8 mouse cellular contexts compared by ENCODE assay signal in the genomic region with DNA sequence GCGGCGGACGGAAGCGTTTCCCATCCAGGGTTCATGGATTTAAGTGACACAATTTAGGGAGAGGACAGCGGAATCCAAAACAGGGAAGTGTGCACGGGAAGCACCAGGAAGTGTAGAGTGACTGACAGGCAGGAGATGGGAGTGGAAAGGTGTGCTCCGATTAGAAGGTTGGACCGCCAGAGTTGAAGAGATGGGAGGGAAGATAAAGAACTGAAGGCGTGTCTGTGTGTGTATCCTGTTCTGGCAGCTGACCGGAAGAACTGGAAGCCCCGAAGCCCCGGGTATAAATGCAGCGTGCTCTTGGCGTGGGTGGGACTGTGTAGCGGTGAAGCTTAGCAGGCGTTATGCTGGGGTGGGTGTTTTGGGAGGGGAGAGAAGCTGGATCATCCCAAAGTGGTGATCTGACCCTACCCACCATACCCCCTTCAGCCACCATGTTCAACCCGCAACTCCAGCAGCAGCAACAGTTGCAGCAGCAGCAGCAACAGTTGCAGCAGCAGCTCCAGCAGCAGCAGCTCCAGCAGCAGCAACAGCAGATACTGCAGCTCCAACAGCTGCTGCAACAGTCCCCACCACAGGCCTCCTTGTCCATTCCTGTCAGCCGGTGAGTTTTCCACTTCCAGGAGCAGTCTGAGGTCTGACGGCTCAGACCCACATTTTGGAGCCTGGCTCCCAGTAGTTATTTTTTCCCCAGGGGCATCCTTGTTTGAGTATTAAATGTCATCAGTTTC. TPM values are rescaled to one million over a fixed set of nuclear protein-coding genes. Genes with fewer than 3 reads are reported as not detected.
DNase-seq lines count a peak whose midpoint lies in the region; ATAC-seq and TF ChIP-seq lines count a peak whose summit lies in the region.

No protein-coding gene starts in this region.

- 9% methylated on average over 19 of the region's 19 CpGs for WGBS in intestine, embryonic 15.5 days
- WGBS in stomach, postnatal 0 days = 6% methylated on average over 19 of the region's 19 CpGs

- H3K27me3 ChIP-seq in intestine, embryonic 15.5 days (replicated peaks) = no peaks in the 10 kb centered on the region
- H3K27me3 ChIP-seq in stomach, postnatal 0 days (ENCODE audit: control insufficient read depth, insufficient read depth, low read length) = no peaks in the 10 kb centered on the region

- H3K4me3 ChIP-seq in ES-E14 (ENCODE audit: insufficient read depth in 1 of 2, low read depth in 1 of 2, low read length in 2 of 2, poor library complexity in 1 of 2, severe bottlenecking in 1 of 2) = peak overlapping the region; percentile 67 to 79
- peak overlapping the region; percentile 76 for H3K4me3 ChIP-seq in intestine, embryonic 15.5 days (replicated peaks)
- peak overlapping the region; percentile 66 for H3K4me3 ChIP-seq in stomach, postnatal 0 days (ENCODE audit: low read depth, low read length)

- TF ChIP-seq EP300 in stomach, postnatal 0 days (optimal IDR thresholded peaks at IDR 0.05) = no peak

- peak; percentile 46 for DNase-seq in adrenal gland, postnatal 10 days
- no peak for DNase-seq in adrenal gland, adult (ENCODE audit: inconsistent age in 2 of 2, low spot score in 1 of 2)
- DNase-seq in ES-E14 (ENCODE audit: low read depth, low spot score) = no peak
- peak; percentile 66 for DNase-seq in lung, postnatal 10 days
- no peak for DNase-seq in stomach, postnatal 0 days (ENCODE audit: low spot score)
- DNase-seq in gastrocnemius, adult 18-20 months (ENCODE audit: low spot score) = no peak

- H3K27ac ChIP-seq in ES-E14 (ENCODE audit: insufficient read depth, low read depth, low read length, poor library complexity, severe bottlenecking) = no peak overlapping the region
- H3K27ac ChIP-seq in intestine, embryonic 15.5 days = peak overlapping the region; percentile 95
- peak overlapping the region; percentile 94 for H3K27ac ChIP-seq in stomach, postnatal 0 days (replicated peaks)

- peaks cover 0 to 2% of the 10 kb centered on the region in 2 experiments; a peak in 1 of 4 replicates for H3K4me1 ChIP-seq in ES-E14 (ENCODE audit: control insufficient read depth in 2 of 2, insufficient read depth in 2 of 2, low read length in 2 of 2, poor library complexity in 1 of 2)
- peaks cover 23% of the 10 kb centered on the region for H3K4me1 ChIP-seq in intestine, embryonic 15.5 days (replicated peaks)
- H3K4me1 ChIP-seq in stomach, postnatal 0 days (replicated peaks; ENCODE audit: control insufficient read depth, insufficient read depth) = 0 out of 2 replicates have a peak, but pooled peaks cover 5% of the 10 kb centered on the region

- no peaks in the 10 kb centered on the region for H3K9me3 ChIP-seq in ES-E14 (ENCODE audit: control insufficient read depth, insufficient read depth, low read depth, low read length)
- H3K9me3 ChIP-seq in intestine, embryonic 15.5 days = no peaks in the 10 kb centered on the region
- no peaks in the 10 kb centered on the region for H3K9me3 ChIP-seq in stomach, postnatal 0 days (ENCODE audit: control insufficient read depth, low read length)

- H3K36me3 ChIP-seq in ES-E14 (ENCODE audit: control insufficient read depth, insufficient read depth, low read length, poor library complexity, severe bottlenecking) = peaks cover 2% of the 10 kb centered on the region; the same call in 1 of the 2 replicates
- H3K36me3 ChIP-seq in intestine, embryonic 15.5 days = peaks cover 16% of the 10 kb centered on the region; the same call in 1 of the 2 replicates
- H3K36me3 ChIP-seq in stomach, postnatal 0 days (ENCODE audit: control insufficient read depth, insufficient read depth, low read length) = peaks cover 2% of the 10 kb centered on the region; the same call in 1 of the 2 replicates

- TF ChIP-seq CTCF in stomach, postnatal 0 days (IDR thresholded peaks at IDR 0.05; ENCODE audit: low read depth) = no peak

- ATAC-seq in erythroblast, adult 5-6 weeks (replicated peaks; ENCODE audit: low FRiP score, poor library complexity, severe bottlenecking) = peak; percentile 40
- ATAC-seq in intestine, embryonic 15.5 days = peak; percentile 75
- ATAC-seq in stomach, postnatal 0 days (ENCODE audit: low FRiP score, low TSS enrichment) = peak; percentile 34

- peak overlapping the region; percentile 85 for H3K4me2 ChIP-seq in intestine, embryonic 15.5 days (replicated peaks)
- H3K4me2 ChIP-seq in stomach, postnatal 0 days (replicated peaks; ENCODE audit: low read depth) = peak overlapping the region; percentile 79

- in situ Hi-C loops in ES-E14 (cut with MboI; ENCODE audit: low sequenced_read_pairs in 2 of 2, unreplicated experiment in 2 of 2) = no loop called here

- H3K9ac ChIP-seq in ES-E14 (ENCODE audit: insufficient read depth, low read depth, low read length, poor library complexity, severe bottlenecking) = peak overlapping the region; percentile 56
- peak overlapping the region; percentile 82 for H3K9ac ChIP-seq in intestine, embryonic 15.5 days
- H3K9ac ChIP-seq in stomach, postnatal 0 days (ENCODE audit: low read length) = peak overlapping the region; percentile 84

TF ChIP-seq in ES-E14, 5 proteins besides CTCF, POLR2A, EP300 and RAD21:
- 0 out of 2 replicates have a peak, but pooled peaks have one; percentile 2 for TF ChIP-seq HCFC1 (IDR thresholded peaks at IDR 0.05; ENCODE audit: borderline replicate concordance, insufficient read depth, low read length)
- TF ChIP-seq ZC3H11A (IDR thresholded peaks at IDR 0.05; ENCODE audit: borderline replicate concordance, low read depth, low read length) = no peak
- TF ChIP-seq CHD2 (IDR thresholded peaks at IDR 0.05; ENCODE audit: low read depth, low read length) = no peak

RNA-seq across cellular contexts. Expression of a gene that starts 10.4 kb away (rescaled TPM):
- 10 to 100 TPM; 15.8 to 23.8 TPM for total RNA-seq in adrenal gland, postnatal 10 days (2021)
- 1.5 and 2.5 TPM in 2 replicates for total RNA-seq in ES-E14 (2012; rRNA removed)
- not detected in 2 replicates for total RNA-seq in erythroblast, adult 5-6 weeks (2015; ENCODE audit: low replicate concordance)
- not detected in 2 replicates for total RNA-seq in erythroblast, adult 5-6 weeks (2017; ENCODE audit: low replicate concordance)
- polyA plus RNA-seq in intestine, embryonic 15.5 days (2015; fragmentation: Nextera tagmentation; extraction: Ambion mirVana) = 12.2 and 16.4 TPM in 2 replicates
- 5.6 and 6.2 TPM in 2 replicates for polyA plus RNA-seq in stomach, postnatal 0 days (2015; fragmentation: Nextera tagmentation; extraction: Ambion mirVana)
- 1 to 10 TPM; 3.5 to 5.3 TPM for total RNA-seq in gastrocnemius, adult 18-20 months (2021)

RNA-seq across cellular contexts. Expression of a gene that starts 11.4 kb away (rescaled TPM):
- 10 to 100 TPM; 49.0 to 63.5 TPM for total RNA-seq in adrenal gland, postnatal 10 days (2021)
- 13.6 and 18.7 TPM in 2 replicates for total RNA-seq in ES-E14 (2012; rRNA removed)
- 18.6 and 38.2 TPM in 2 replicates for total RNA-seq in erythroblast, adult 5-6 weeks (2015; ENCODE audit: low replicate concordance)
- 21.2 and 33.5 TPM in 2 replicates for total RNA-seq in erythroblast, adult 5-6 weeks (2017; ENCODE audit: low replicate concordance)
- 38.9 and 39.8 TPM in 2 replicates for polyA plus RNA-seq in intestine, embryonic 15.5 days (2015; fragmentation: Nextera tagmentation; extraction: Ambion mirVana)
- polyA plus RNA-seq in stomach, postnatal 0 days (2015; fragmentation: Nextera tagmentation; extraction: Ambion mirVana) = 14.0 and 16.1 TPM in 2 replicates
- 10 to 100 TPM; 25.6 to 27.5 TPM for total RNA-seq in gastrocnemius, adult 18-20 months (2021)

RNA-seq across cellular contexts. Expression of a gene that starts 18.2 kb away (rescaled TPM):
- 100 to 1,000 TPM; 143 to 149 TPM for total RNA-seq in adrenal gland, postnatal 10 days (2021)
- total RNA-seq in ES-E14 (2012; rRNA removed) = 20.0 and 31.3 TPM in 2 replicates
- total RNA-seq in erythroblast, adult 5-6 weeks (2015; ENCODE audit: low replicate concordance) = 8.6 and 12.3 TPM in 2 replicates
- total RNA-seq in erythroblast, adult 5-6 weeks (2017; ENCODE audit: low replicate concordance) = 5.1 and 7.7 TPM in 2 replicates
- 38.6 and 42.5 TPM in 2 replicates for polyA plus RNA-seq in intestine, embryonic 15.5 days (2015; fragmentation: Nextera tagmentation; extraction: Ambion mirVana)
- 85.0 and 90.1 TPM in 2 replicates for polyA plus RNA-seq in stomach, postnatal 0 days (2015; fragmentation: Nextera tagmentation; extraction: Ambion mirVana)
- total RNA-seq in gastrocnemius, adult 18-20 months (2021) = 10 to 100 TPM; 42.6 to 47.1 TPM

RNA-seq across cellular contexts. Expression of a gene that starts 24.5 kb away (rescaled TPM):
- 10 to 100 TPM; 12.0 to 21.8 TPM for total RNA-seq in adrenal gland, postnatal 10 days (2021)
- not detected in 2 replicates for total RNA-seq in ES-E14 (2012; rRNA removed)
- 2,071 and 2,279 TPM in 2 replicates for total RNA-seq in erythroblast, adult 5-6 weeks (2015; ENCODE audit: low replicate concordance)
- 352 and 444 TPM in 2 replicates for total RNA-seq in erythroblast, adult 5-6 weeks (2017; ENCODE audit: low replicate concordance)
- polyA plus RNA-seq in intestine, embryonic 15.5 days (2015; fragmentation: Nextera tagmentation; extraction: Ambion mirVana) = 1.8 and 4.7 TPM in 2 replicates
- 1.8 TPM in 2 replicates for polyA plus RNA-seq in stomach, postnatal 0 days (2015; fragmentation: Nextera tagmentation; extraction: Ambion mirVana)
- total RNA-seq in gastrocnemius, adult 18-20 months (2021) = 1 to 10 TPM; 1.4 to 4.8 TPM

RNA-seq across cellular contexts. Expression of a gene that starts 32.2 kb away (rescaled TPM):
- 10 to 100 TPM; 91.7 to 98.5 TPM for total RNA-seq in adrenal gland, postnatal 10 days (2021)
- total RNA-seq in ES-E14 (2012; rRNA removed) = 24.9 and 30.7 TPM in 2 replicates
- total RNA-seq in erythroblast, adult 5-6 weeks (2015; ENCODE audit: low replicate concordance) = 1.5 and 1.7 TPM in 2 replicates
- 2.8 and 6.6 TPM in 2 replicates for total RNA-seq in erythroblast, adult 5-6 weeks (2017; ENCODE audit: low replicate concordance)
- polyA plus RNA-seq in intestine, embryonic 15.5 days (2015; fragmentation: Nextera tagmentation; extraction: Ambion mirVana) = 43.5 and 48.2 TPM in 2 replicates
- 31.6 and 33.0 TPM in 2 replicates for polyA plus RNA-seq in stomach, postnatal 0 days (2015; fragmentation: Nextera tagmentation; extraction: Ambion mirVana)
- total RNA-seq in gastrocnemius, adult 18-20 months (2021) = 10 to 100 TPM; 37.1 to 43.0 TPM

Comparison
In these comparisons a context has a peak if more than half of its experiments do, and no peak if none do; other contexts are left out.
1. DNase-seq: peak in adrenal gland, postnatal 10 days (single experiment) and lung, postnatal 10 days (single experiment); none in adrenal gland, adult (0 of 2), ES-E14 (single experiment), stomach, postnatal 0 days (single experiment) and gastrocnemius, adult 18-20 months (single experiment).
2. Peak in every context shown above with its lines, with median percentiles within 50 percentile points of each other: H3K4me3 ChIP-seq, H3K9ac ChIP-seq and ATAC-seq.